Mouse (Mus musculus): ENCODE data around the gene Wap. TPM values are rescaled to one million over a fixed set of nuclear protein-coding genes. Genes with fewer than 3 reads are reported as not detected.

The Wap gene
- total RNA-seq, 2 experiments from 2014 or later = not detected

DNA sequence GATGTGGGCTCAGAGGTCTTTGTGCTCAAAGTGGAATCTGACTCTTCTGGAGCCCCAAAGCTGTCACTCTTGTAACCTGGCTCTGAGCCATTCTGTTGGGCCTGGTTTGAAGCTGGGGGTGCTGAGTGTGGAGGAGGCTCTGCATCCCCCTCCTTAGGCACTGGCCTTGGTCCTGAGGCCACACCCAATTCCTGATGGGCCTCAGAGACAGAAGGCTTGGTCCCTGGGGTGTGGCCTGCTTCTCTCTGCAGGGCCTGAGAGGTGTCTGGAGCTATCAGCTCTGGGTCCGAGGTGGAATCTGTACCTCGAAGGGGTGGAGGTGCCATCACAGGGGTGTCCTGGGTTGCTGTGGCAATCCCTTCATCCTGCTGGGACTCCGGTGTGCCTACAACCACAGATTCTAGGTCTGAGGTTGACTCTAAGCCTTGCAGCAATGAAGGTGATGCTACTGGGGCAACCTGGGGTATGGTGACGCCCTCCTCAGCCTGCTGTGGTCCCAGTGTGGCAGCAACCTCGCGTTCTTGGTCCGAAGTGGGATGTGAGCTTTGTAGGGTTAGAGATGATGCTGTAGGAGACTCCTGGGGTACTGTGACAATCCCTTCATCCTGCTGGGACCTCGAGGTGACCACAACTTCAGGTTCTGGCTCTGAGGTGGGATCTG, 38.0 kb downstream of the Wap start:
- intact Hi-C loops (cut with DNase I) = no loop called here
- no peak for DNase-seq (ENCODE audit: low spot score)

DNA sequence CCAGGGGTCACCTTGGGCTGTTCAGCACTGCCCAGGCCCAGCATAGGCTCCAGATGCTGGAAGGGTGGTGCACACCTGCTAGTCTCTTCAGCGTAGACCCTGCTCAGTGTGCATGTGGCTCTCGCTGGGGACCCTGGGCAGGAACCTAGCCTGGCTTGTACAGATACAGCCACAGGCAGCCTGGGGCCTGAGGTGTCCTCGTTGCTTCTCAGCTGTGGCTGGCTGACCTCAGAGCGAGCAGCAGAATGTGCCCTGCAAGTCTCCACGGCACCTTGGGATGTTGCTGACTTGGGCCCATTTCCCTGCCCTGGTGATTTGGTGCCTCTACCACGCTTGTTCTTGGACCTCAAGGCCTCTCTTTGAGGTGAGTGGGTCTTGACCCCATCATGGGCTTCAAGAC, 38.6 kb downstream of the Wap start:
- no peak for DNase-seq (ENCODE audit: low spot score)

DNA sequence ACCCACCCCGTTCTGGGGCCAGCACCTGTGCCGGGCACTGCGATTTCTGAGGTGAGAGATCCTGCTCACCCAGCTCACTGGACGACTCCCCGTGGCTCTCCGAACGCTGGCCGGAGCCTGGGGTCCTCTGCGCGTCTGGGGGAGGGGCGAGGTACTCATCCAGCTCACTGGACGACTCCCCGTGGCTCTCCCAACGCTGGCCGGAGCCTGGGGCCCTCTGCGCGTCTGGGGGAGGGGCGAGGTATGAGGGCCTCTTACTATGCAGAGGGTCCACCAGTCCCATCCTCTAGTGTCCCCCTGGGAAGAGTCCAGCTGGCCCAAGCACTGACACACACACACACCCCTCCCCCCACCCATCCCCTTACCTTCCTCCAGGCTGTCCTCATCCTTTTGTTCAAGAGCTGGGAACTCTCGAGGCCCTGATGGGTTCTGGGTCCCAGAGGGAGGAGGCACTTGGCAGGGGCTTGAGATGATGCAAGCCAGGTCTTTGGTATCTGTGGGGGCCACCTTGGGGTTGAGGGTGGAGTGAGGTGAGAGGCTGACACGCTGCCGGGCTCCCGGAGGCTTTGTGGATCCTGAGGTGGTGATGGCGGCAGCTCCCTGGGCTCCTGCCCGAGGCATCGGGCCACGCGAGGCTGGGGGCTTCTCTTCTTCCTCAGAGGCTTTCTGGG, 39.3 kb downstream of the Wap start:
- no peak for DNase-seq (ENCODE audit: low spot score)

More for the DNA sequence above, 38.6 kb downstream of the Wap start:
- intact Hi-C loops (cut with DNase I) = no loop called here

DNA sequence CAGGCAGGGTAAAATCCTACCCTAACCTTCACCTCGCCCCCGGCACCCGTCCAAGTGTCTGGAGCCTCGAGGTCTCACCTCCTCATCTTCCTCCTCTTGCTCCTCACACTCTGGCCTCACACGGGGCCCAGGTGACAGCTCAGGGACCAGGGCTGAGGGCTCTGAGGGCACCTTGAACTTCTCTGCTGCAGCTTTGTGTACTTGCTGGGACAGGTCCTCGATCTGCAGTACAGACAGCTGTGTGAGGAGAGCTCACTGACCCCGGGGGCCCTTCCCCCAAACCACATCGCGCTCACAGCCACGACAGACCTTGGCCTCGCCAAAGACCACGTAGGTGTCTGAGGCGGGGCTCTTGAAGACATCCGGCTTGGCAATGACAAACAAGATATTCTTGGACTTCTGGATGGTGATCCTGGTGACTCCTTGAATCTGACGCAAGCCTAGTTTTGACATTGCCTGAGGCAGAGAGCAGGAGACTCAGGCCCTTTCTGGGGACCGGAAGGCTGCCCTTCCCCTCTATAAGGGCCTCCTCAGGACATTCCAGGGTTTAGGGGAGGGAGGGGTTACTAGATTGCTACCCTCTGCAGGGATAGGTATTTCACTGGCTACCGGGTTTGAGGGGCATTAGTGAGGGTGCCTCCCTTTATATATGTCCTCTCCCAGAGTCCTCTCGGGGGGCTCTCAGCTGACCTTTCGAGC, 40.1 kb downstream of the Wap start:
- intact Hi-C loops (cut with DNase I) = no loop called here
- DNase-seq (ENCODE audit: low spot score) = no peak

More for the DNA sequence above, 39.3 kb downstream of the Wap start:
- intact Hi-C loops (cut with DNase I) = no loop called here

DNA sequence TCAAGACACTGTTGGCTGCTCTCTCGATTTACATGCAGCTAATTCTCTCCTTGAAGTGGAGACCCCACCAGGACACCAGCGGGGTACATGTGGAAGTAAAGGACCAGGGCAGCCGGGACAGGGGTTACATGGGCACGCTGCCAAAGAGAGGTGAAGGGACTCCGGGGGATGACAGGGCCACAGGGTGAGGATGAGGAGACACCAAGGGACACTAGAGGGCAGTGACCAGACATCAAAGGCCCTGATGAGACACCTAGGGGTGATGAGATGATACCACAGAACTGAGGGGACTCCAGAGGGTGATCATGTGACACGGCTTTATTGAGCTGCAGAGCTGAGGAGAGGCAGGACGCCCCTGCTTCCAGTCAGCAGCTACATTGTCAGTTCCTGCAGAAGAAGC, 40.9 kb downstream of the Wap start:
- DNase-seq (ENCODE audit: low spot score) = no peak
- intact Hi-C loops (cut with DNase I) = no loop called here

DNA sequence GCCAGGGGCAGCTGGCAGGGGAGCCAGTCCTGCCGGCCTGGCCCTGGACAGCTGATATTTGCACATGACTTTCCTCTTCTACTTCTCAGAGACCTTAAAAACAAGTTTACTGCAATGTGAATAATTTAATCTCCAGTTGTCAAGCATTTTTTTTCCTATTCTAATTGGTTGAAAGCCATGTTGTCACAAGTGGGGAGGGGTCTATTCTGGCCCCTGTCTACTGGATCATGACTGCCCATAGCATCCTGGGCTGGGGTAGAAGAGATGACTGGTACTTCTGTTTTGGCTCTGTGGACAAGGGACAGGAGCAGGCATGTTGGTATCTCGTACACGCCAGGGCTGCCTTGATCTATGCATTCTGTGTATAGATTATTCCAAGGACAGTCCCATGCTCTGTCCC, 41.8 kb downstream of the Wap start:
- intact Hi-C loops (cut with DNase I) = no loop called here
- DNase-seq (ENCODE audit: low spot score) = no peak

DNA sequence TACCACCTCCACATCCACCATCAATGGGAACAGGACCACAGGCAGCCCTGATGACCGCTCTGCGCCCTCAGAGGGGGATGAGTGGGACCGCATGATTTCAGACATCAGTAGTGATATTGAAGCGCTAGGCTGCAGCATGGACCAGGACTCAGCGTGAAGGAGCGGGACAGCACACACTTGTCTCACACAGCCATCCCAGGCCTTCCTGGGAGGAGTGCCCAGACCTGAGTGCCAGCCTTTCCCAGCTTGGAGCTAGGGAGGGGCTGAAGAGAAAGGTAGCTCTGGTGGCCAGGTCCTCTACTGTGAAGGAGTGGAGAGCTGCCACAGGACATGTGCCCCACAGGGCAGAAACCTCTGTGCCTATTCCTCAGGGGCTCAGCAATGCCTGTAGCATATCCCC, 42.2 kb downstream of the Wap start:
- no peak for DNase-seq (ENCODE audit: low spot score)
- intact Hi-C loops (cut with DNase I) = no loop called here

DNA sequence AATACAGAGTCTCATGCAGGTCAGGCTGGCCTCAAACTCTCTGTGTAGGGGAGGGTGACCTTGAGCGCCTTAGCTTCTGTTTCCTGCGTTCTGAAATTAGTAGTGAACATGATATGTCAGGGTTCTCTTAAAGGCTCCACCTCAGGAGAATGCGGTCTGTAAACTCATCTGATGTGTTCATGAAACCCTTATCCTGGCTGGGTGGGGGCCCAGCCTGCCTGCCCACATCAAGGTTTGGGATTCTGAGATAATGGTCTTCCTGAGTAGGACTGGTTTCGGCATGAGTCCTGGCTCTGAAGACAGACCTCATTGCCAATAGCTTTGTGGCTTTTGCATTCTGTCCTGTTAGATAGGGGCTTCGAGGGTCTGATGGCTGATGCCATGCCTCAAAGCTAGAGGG, 43.1 kb downstream of the Wap start:
- no peak for DNase-seq (ENCODE audit: low spot score)

DNA sequence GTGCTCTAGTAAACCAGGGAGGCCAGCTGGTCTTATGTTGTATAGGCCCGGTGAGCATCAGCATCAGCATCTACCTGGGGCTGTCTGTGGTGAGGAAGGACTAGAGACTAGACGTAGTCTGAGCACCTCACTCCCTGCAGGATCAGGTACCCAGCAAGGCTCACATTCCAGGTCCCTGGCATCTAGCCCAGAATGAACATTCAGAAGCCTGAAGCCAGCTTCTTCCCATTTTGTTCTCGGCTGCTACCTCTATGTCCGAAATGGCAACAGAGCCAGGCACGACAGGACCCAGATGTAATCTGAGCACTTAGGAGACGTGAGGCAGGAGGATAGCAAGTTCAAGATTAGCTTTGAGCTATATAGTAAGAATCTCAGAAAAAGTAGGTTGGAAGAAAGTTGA, 43.6 kb downstream of the Wap start:
- intact Hi-C loops (cut with DNase I) = no loop called here
- no peak for DNase-seq (ENCODE audit: low spot score)

More for the DNA sequence above, 43.1 kb downstream of the Wap start:
- intact Hi-C loops (cut with DNase I) = no loop called here

DNA sequence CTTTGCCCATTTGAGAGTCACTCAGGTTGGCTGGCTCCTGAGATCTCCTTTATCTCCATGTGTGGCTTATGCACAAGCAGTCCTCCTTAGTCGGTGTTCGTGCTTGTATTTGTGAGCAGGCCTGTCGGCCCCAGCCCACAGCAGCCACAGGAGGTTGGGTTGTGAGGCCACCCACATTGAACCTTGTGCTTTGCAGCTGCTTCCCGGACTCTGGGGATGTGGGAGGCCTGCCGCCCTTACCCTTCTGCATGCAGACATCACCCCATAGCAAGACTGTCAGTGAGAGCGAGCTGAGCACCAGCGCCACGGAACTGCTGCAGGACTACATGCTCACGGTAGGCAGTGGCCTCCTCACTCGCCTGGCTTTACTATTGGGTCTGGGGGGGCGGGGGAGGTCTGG, 45.0 kb downstream of the Wap start:
- intact Hi-C loops (cut with DNase I) = no loop called here
- no peak for DNase-seq (ENCODE audit: low spot score)

DNA sequence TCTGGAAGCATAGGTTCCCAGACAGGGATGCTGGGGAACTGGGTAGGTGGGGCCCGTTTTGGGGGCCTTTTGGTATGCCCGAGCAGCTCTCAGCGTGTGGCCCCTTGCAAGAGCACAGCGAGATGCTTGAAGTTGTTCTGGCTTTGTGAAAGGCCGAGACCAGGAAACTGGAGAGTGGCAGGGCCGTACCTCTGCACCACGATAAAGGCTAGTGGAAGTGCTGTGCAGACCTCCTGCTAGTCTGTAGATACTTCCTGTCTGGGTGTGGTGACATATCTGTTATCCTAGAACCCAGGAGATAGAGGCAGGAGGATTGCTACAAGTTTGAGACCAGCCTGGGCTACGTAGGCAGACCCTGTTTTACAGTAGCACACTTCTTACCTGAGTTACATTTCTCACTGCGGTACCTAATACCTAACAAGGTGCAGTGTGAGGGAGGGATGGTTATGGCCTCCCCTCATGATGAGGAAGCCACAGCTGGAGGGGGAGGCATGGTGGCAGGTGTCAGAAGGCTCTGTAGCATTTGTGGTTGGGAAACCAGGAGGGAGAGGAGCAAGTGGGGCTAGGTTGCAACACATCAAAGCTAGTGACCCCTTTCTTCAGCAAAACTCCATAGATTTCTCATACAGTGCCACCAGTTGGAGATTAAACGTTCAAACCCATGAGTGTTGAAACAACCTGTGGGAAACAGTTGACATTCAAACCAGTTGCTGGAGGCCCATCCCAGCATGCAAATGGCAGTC, 47.3 kb downstream of the Wap start:
- DNase-seq (ENCODE audit: low spot score) = no peak
- intact Hi-C loops (cut with DNase I) = no loop called here

DNA sequence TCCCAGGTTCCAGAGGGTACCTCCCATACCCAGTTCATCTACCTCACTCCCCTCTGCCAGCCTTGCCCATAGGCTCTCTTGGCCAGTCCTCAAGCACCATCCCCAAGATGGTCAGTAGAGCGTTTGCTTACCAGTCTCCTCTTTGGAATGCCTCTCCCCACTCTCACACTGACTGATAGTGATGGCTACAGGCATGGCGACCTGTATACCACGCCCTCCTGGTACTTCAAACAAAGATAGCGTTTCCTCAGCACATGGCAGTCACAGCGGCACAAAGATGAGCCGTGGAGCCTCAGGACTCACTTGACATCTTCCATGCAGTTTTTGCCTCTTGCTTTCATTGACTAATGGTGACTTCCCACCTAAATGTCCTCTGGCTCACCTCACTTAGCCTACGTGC, 48.6 kb downstream of the Wap start:
- intact Hi-C loops (cut with DNase I) = no loop called here

DNA sequence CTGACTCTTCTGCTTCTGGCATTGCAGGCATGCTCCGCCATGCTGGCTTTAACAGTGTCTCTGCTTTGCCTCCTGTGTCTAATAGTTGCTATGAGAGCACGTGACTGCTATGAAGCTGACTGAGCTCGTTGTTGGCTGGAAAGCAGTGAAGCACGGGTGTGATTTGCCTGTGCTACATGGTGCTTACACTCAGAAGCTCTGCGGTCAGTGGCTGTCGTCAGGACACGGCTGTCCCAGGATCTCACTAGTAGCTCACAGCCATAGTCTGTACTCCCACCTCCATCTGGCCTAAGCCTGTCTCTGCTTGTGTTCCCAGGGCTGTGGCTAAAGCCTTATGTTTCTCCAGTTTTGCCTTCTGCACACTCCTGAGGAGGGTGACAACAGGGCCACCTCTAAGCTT, 50.1 kb downstream of the Wap start:
- intact Hi-C loops (cut with DNase I) = no loop called here

More for the DNA sequence above, 48.6 kb downstream of the Wap start:
- DNase-seq (ENCODE audit: low spot score) = no peak

DNA sequence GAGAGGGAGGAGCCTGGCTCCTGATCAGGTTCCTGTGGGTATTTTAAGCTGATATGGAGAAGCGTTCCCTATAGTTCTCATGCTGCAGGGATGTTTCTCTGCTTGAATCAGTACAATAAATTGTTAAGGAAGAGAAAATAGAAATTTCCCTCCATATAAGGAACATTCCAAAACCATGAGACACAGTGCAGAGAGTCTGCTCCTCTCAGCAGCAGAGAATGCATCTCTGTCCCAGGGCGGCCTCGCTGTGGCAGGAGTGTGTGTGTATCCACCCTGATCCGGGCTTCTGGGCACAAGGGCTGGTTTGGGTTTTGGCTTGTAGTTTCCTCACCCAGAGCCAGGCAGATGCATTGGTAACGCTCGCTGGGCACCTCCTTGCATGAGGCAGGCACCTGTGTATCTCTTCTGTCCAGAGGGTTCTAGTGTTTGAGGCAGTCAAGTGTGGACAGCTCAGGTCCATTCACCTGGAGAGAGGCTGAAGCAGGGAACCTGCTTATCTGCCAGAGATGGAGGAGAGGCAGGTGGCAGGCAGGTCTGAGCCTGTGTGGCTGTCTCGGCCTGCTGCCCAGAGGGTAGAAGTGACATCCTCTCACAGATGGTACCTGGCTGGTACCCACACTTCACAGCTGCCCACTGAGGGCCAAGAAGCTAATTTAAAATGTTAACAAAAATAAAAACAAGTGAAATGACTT, 51.0 kb downstream of the Wap start:
- intact Hi-C loops (cut with DNase I) = no loop called here
- no peak for DNase-seq (ENCODE audit: low spot score)

More for the DNA sequence above, 50.1 kb downstream of the Wap start:
- no peak for DNase-seq (ENCODE audit: low spot score)

DNA sequence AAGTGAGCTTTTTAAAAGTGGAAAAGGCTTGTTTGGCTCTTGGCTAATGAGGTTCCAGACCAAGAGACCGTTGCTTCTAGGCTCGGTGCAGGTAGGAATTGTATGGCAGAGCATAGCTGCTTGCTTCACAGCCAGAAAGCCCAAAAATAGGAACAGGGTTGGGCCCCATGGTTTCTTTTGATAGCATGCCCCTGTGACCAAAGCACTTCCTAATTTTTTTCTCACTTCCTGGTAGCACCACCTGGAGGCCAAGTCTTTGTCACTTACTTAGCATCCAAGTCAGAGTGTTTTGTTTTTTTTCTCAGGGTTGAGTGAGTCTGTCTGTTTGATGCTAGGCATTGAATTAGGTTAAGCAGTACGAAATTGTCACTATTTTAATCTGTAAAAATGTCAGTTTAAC, 51.8 kb downstream of the Wap start:
- DNase-seq (ENCODE audit: low spot score) = no peak
- intact Hi-C loops (cut with DNase I) = no loop called here

DNA sequence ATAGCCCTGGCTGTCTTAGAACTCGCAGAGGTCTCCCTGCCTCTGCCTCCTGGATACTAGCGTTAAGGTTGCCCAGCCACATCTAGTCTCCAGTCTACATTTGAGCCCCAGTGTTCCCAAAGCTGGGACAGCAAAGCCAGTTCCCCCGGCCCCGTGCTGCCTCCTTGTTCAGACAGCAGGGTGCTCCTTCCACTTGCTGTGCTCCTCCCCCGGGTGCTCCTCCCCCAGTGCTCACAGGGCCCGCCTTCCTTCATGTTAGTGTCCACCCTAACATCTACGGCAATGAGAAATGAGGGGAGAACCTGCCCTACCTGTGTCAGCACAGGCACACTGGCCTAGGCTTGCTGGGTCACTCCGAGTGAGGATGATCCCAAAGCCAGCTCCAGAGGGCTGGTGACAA, 52.7 kb downstream of the Wap start:
- intact Hi-C loops (cut with DNase I) = no loop called here
- no peak for DNase-seq (ENCODE audit: low spot score)

Measured in heart, postnatal 25 days (tissue).